Mouse (Mus musculus) c-Kit-positive CD71-negative TER-119-negative erythroid progenitor cells, embryonic 14.5 days (primary cell): ENCODE measurements at regions not wholly inside any gene's neighbourhood (a gene's known extent, or its start where the extent isn't known, plus 50 kb on each side); places are given as distances from the start of the nearest gene placed in this dataset.

Source experiments
- DNase-seq: peaks from one replicate; pipeline ENCODE4 v3.0.0-alpha.2; 2013; ENCODE audit warnings: low read depth

DNA sequence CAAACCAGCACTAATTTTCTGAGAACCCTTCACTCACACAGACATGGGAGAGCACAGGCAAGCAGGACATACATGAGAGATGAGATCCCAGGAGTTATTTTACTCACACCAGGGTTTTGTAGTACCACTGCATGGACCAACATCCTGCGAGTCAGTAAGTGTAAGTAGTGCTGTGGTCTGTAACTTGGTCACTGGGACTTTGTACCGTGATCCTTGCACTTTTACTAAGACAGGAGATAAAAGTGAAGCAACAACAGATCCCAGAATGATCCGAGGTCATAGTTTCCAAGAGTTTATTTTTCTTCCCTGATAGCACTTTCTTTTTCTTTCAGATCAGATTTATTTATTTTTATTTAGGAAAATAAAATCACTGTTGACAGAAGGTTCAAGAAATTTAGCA lies 54.1 kb upstream of the Mtap start:
- DNase-seq, result no peak

DNA sequence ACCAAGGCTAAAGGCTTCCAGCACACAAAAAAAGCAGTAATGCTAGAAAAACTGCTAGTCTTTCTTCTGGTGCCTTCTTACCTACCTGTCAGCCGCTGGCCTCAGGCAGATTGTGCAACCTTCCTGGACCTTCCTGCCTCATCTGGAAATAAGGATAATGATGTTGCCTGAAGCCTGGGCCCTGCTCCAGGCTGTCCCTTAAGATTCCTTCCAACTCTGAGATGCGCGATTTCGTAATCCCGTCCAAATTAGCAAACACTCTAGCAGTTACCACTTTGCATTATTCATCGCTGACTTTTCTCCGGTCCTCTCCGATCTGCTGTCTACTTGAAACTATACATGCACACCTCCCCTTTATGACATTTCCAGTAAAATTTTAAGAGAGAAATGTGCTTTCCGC lies 58.4 kb upstream of the Mtap start:
- DNase-seq, result no peak

DNA sequence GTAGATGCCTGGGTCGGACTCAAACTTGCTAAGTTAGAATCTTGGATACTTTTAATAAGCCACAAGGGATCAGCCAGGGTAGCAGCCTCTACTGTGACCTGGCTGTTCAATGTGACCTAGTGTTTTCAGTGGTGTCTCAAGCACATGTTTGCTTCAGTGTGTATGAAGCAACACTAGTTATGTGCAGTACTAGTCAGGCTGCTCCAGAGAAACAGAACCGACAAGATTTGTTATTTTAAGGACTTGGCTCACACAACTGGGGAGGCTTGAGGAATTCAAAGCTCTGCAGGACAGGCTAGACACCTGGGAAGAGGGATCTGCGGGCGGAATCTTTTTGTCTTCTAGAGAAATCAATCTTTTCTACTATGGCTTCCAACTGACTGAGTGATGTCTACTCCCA lies 62.2 kb upstream of the Mtap start:
- DNase-seq, result no peak

DNA sequence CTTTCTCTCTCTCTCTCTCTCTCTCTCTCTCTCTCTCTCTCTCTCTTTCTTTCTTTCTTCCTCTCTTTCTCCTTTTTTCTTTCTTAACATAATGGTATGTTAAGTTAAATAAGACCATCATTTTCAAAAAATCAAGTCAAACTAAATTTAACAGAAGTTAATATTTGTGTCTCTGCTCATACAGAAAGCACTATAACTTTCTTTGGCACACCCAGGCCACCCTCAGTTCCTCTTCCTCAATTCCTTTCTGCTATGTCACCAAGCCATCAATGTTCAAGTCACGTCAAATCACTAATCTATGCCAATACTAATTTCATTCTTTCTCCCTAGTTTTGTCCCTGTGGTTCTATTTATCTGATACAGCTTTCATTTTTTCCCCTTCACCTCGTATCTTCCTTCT lies 66.5 kb upstream of the Mtap start:
- DNase-seq, result no peak

DNA sequence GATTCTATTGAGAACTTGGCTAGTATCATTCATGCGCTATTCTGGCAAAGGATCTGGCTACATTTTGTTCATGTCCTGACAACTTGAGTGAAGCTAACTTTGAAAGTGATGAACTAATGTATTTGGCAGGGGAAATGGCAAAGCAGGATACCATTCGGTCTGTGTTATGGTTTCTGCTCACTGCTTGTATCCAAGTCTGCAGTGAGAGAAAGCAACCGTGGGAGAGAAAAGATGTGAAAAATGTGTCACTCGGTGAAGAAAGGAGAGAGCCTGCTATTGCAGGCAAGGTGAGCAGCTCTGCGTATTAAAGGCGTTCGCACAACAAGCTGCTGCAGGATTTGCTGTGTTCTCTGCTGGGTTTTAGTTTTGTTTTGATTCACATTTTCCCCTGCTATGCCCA lies 72.5 kb upstream of the Mtap start:
- DNase-seq, result no peak

DNA sequence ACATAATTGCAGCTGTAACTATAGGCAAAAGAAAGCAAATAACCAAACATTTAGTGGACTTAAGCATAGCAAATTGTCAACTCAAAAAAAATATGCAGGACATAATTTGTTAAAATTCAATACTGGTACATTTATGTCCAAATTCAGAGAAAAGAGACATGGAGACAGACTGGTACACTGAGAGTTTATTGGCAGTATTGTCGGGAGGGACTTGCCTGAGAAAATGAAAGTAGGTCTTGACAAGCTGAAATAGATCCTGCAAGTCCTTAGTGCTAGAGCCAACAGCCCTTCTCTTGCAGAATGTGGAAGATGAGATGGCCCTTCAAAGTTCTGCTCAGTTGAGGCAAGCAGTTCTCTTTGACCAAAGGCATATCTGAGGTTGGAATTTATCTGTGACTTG lies 74.5 kb upstream of the Mtap start:
- no peak for DNase-seq

DNA sequence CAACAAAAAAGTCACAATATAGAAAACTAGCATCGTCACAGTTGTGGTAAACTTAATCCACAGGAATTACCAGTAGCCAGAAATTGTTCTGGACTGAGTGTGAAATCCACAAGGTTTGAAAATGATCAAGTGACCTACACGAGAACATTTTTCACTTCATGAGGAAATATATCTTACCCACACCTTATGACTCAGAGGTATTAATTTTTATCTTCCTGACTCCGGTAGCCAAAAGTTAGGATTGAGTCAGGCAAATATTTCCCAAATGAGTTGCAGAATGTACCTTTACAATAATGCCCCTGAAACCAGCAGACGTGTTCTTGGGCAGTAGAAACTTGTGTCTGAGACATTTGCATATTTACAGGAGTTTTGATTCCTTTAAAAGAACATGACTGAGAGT lies 75.3 kb upstream of the Mtap start:
- DNase-seq, result no peak

DNA sequence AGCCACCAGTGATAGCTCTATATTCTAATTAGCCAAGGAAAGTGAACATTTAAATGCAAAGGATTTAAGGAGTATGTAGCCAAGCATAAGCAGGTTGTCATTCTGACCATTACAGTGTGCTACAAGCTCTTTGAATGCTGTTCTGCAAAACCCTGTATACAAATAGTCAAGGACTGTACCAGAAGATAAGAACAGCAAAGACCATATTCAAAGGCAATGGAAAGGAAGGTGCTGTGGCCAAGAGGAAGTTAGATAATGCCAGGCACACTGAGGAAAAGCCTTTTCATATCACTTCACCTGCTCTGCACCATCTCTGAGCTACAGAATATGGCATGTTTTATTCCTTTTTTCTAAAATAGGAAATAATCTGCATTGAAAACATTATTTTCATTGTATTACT lies 79.3 kb upstream of the Mtap start:
- no peak for DNase-seq

DNA sequence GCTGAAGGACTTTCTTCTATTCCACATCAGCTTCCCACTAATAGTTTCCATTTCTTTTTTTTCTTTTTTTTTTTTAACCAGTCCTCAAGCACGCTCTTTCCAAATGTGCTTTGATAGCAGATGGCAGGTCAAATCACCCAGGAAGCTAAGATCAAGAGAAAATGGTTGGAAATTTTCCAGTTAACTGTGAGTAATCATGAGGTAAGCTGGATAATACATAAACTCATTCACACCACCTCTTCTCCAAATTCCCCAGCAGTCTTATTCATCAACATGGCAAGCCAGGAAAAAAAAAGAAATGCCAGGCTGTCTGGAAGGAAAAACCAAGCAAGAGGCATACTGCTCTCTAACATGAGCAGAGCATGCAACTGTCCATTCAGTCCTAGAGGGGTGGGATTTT lies 79.8 kb upstream of the Mtap start:
- DNase-seq, result no peak

DNA sequence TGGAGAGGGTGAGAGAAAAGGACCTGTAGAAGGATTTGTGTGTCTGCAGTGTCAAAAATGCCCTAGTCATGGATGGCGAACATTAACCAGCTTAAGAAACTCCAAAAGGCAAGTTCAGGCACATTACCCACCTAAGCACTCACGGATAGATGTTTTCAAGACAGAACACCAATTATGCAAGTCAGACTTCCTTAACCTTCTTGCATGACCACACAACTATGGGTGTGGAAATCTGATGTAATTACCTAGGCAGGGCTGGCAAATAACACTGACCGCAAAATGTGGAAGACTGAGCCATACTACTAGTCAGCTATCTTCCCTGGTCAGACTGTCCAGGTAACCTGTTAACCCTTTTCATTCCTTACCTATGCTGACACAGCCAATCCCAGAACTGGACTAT lies 81.0 kb upstream of the Mtap start:
- DNase-seq, result no peak

DNA sequence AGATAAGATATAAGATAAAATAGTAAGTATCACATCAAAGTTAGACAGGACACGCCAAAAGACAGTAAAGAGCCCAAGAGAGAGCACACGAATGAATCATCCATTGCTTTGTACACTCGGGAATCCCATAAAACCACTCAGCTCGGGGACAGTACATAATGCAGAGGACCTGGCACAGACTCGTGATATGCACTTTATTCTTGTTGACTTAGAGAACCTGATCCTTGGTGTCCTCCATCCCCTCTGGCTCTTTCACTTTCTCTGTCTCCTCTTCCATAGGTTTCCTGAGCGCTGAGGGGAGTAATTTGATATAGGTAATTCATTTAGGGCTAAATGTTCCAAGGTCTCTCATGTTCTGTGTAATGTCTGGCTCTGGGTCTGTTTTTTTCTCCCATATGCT lies 83.3 kb upstream of the Mtap start:
- DNase-seq, result no peak

DNA sequence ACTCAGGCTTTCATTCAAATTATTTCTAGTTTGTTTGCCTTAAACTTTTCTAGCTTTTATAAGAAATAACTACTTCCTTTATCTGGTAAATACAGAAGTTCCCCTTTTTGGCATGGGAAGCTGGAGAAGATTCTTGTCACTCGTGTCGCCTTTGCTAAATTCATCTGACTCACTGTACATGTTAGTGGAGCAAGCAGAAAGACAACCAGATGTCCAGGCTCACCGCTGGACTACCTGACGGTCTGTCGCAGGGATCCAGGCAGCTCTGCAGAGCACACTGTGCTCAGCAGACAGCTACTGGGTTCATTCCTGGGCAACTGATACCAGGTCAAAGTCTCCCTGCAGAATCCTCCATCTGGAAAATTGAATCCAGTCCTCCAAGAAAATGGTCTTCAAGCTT lies 85.0 kb upstream of the Mtap start:
- DNase-seq, result peak; percentile 35

DNA sequence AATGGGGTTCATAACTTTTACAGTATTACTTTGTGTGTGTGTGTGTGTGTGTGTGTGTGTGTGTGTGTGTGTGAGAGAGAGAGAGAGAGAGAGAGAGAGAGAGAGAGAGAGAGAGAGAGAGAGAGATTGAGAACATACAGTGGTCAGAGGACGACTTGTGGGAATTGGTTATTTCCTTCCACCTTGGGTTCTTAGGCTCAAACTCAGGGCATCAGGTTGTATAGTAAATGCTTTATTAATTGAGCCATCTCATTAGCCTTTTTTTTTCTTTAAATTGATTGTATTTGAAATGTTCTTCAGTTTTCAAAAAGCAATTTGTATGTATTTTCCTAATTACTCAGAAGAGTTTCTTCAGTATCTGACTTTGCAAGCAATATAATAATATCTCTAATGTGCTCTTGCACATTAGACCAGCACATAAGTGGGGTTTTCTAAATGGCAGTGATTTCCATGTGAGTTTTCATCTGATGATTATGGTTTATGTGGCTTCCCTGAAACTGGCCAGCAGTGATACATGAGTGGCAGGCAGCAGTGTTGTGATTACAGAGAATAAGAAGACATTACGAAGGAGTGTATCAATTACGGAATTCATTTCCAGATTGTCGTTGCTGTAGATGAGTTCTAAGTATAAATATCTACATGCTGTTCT lies 86.2 kb upstream of the Mtap start:
- DNase-seq, result no peak

DNA sequence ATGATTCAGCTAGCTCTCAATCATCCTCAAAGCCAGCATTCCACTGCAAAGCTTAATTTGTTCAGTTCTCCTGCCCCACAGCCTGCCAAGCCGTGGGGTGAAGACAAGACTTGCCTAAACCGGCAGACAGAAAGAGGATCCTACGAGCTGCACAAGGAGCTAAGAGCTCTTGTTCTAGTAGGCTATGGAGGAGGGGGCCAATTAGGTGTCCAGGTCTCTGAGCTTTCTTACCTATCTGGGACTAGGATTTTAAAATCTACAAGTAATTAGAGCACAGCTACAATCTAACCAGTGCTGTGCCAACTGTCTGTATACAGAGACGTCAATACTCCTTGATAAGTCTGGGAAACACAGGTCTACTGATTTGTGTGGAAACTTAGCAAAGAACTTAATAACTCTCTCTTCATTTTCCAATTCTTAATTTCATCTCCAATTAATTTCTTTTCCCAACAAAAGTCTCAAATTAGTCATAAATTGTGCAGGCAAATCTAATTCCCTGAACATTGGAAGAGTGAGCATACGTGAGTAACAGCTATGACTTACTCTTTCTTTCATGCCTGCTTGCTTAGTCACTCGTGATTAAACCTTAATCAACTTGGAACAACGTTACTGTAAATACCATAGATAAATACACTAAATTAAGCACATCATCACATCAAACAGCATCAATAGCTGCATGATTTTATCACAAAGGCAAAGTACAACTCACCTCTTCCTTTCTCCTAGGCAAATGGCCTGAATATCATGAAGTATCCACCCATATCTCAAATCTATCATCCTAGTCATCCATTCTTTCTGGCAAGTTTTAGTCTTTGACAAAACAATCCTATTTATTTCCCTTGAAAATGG lies 87.1 kb upstream of the Mtap start:
- DNase-seq, result no peak

DNA sequence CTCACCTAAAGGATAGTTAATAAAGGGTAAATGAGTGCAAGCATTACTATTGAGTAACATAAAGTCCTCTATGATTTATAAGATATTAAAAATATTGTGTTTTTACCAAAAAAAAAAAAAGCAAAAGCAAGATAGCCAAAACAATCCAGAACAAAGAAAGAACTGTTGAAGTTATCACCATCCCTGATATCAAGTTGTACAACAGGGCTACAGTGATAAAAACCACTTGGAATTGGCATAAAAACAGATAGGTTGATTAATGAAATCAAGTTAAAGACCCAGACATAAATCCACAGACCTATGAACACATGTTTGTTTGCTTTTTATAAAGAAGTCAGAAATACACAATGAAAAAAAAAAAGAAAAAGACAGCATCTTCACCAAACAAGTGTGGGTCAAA lies 92.4 kb upstream of the Mtap start:
- DNase-seq, result no peak

DNA sequence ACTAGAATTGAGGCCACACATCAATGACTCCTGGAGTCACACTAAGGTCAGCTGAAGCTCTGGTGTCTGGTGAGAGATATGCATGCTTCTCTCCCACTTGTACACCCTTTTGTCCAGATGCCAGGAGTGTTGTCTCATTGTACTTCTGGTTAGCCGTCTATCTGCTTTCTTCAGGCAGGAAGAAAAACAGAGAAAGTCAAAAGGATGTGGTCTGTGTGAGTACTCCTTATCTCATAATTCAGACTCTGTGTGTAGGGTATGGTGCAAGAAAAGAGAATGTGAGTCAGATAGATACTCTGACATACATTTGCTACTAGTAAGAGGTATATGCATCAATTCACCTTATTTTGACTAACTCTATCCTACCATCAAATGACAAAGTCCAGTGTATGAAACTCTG lies 92.9 kb upstream of the Mtap start:
- peak; percentile 53 for DNase-seq

DNA sequence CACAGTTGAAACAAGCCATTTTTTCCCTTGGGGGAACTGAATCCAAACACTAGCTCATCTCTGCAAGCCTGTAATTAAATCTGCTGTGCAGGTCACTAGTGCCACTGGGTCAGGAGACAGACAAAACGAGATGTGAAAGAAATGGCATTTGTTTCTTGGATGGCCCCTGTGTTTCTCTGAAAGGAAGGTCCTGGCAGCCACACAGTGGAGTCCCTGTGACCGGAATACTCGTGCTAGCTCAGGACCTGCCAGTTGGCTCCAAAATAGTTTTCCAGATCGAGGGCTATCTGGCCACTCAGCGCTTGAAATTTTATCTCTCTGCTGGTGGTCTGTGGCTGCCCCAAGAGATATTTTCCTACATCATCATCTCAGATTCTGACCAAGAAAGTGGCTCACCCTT lies 96.1 kb upstream of the Mtap start:
- no peak for DNase-seq

DNA sequence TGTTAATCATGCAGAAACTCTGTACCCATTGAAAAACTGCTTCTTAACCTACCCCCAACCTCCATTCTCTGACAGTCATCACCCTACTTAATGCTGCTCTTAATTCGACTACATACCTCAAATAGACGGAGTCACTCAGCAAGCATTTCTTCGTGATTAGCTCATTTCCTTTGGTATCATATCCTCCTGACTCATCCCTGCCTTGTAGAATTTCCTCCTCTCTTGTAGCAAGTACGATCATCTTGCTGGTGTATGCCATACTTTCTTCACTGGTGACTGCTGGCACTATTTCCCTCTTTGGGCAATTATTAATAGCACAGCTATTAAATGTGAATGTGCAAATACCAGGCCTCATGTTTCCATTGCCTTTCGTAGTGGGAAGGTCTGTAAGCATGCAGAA lies 98.0 kb upstream of the Mtap start:
- DNase-seq, result no peak

DNA sequence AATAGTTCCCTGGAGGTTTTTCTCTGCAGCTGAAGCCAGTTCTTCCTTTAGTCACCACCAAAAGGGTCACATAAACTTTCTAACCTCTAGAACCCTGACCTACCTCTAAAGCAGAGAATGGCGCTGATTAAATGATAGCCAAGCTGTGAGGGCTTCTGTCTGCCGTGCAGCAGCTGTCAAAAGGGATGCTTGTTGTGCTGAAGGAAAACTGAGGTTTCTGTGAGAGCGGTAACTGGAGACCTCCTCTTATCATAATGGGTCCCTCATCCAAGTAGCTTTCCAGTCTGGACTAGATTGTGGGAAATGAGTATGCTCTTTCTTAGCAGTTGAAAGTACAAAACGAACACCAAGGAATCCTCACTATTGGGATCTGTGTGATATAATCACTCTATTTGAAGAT lies 98.8 kb upstream of the Mtap start:
- DNase-seq, result no peak

DNA sequence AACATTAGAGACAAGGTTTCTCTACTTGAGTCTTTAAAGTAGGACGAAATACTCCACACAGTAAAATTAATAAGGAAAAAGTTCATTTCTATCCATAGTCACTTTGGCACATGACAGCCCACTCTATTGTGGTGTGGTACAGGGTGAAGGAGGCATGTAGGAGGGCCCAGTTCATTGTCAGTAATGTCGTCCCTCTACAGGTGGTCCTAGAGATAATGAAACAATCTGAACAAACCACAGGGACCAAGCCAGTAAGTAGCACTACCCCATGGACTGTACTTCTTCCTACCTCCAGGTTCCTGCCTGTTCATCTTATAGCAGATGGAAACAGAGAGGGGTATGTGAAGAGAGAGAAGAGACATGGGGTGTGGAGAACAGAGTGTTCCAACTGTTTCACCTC lies 102.1 kb upstream of the Mtap start:
- no peak for DNase-seq

DNA sequence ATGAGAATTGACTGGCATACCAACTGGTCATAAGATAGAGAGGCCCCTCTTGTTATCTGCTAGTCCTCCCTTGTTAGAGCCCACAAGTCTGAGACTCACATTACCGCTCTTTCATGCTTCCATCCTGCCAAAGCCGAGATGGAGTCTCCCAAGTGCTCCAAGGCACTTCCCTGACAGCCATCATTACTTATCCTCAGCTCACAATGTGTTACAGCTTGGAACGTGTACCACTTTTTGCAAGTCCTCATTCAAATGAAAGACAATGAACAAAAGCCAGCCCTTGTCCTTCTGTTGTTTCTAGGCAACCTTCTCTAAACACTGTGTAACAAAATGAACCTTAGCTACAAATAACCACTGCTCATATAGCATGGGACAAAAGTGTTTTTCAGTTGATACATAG lies 102.6 kb upstream of the Mtap start:
- DNase-seq, result no peak

DNA sequence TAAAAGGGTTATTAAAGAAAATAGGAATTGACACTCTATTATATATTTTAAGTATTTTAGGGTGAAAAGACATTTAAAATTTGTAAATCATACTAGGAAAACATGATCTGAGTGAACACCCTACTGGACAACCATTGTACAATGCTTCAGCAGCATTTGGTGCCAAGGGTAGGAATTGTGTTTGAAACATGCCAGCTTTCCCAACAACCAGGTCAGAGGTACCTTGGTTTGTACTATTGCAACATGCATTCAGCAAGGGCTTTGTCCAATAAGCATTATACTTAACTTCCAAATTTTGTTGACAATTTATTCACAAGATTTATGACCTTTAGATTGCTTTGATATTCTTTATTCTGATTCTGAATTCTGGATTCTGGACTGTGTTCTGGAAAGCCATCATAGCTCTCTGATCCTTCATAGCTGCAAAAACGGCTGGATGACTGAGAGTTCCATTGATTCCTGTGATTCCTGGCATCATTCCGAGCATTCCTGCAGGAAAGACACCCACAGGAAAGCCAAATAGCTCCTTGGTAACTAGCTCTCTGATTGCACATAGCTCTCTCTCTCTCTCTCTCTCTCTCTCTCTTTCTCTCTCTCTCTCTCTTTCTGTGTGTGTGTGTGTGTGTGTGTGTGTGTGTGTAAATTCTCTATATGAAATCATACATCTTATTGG lies 124.1 kb upstream of the Mtap start:
- no peak for DNase-seq

DNA sequence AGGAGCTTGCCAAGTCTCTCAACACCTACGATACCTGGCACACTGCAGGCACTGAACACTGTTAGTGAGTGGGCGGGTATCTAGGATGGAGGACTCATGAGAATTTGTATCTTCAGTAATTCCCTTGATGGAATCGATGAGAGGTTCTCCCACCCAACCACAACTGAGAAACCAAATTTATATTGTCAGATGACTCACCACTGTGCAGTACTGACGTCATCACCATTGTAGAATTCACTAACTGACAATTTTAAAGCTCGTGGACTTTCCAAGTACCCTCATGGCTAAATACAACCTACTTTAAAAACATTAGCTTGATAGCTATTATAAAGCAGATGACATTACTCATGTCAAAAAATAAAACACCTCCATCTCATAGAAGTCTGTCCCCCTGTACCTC lies 128.4 kb upstream of the Mtap start:
- DNase-seq, result no peak

DNA sequence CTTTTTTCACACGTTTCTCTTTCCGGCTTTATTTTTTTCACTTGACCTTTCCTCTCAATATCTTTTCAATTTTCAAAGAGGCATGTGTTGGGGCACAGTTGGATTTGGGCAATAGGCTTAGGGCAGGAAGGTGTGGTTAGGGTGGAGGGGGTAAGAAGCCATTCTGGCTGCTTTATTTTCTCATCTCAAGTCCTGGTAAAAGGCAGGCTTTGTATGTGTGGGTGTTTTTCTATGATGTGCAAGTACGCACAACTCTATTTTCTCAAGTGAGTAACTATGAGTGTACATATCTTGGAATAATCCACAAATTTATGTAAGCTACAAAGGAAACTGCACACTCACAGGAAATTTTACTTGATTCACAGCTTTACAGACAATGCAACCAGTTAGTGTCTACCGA lies 121.5 kb upstream of the Ifne start:
- no peak for DNase-seq
